Mouse (Mus musculus) kidney, embryonic 16.5 days (tissue): ENCODE results near the gene Csrp1. TPM values are rescaled to one million over a fixed set of nuclear protein-coding genes. Genes with fewer than 3 reads are reported as not detected.

Experiments
- ATAC-seq: fragments of 200-750 bp; cut with Nextera tagmentation; 2 replicates; pipeline ENCODE4 v1.8.0; 2017; ENCODE audit warnings: moderate TSS enrichment; ENCODE audit not compliant: low FRiP score, low TSS enrichment
- H3K27ac ChIP-seq: fragments of 300-500 bp; sonication (generic); 2 replicates; pipeline ENCODE4 v1.5.1; 2014; ENCODE audit warnings: low read length
- H3K27me3 ChIP-seq: fragments of 300-500 bp; sonication (generic); 2 replicates; pipeline ENCODE4 v1.6.1; 2014; ENCODE audit warnings: low read length, control low read depth, mixed read lengths; ENCODE audit not compliant: insufficient read depth
- H3K36me3 ChIP-seq: fragments of 300-500 bp; sonication (generic); 2 replicates; pipeline ENCODE4 v1.6.1; 2014; ENCODE audit warnings: low read length, control low read depth, mixed read lengths; ENCODE audit not compliant: insufficient read depth
- H3K4me1 ChIP-seq: fragments of 300-500 bp; sonication (generic); 2 replicates; pipeline ENCODE4 v1.6.1; 2014; ENCODE audit warnings: low read length, control low read depth, mixed read lengths; ENCODE audit not compliant: insufficient read depth
- H3K4me2 ChIP-seq: fragments of 300-500 bp; sonication (generic); replicated peaks from 2 replicates; pipeline ENCODE4 v1.6.1; 2014; ENCODE audit warnings: low read depth, low read length
- H3K4me3 ChIP-seq: fragments of 300-500 bp; sonication (generic); 2 replicates; pipeline ENCODE4 v1.5.1; 2014; ENCODE audit warnings: mild to moderate bottlenecking, low read length
- H3K9ac ChIP-seq: fragments of 300-500 bp; sonication (generic); replicated peaks from 2 replicates; pipeline ENCODE4 v1.6.1; 2014; ENCODE audit warnings: low read length
- H3K9me3 ChIP-seq: fragments of 300-500 bp; sonication (generic); 2 replicates; pipeline ENCODE4 v1.6.1; 2016; ENCODE audit warnings: low read length, control low read depth
- WGBS: fragments of 180-500 bp; shearing (Covaris S2); extraction: QIAGEN DNeasy Blood & Tissue Kit; methylation state at CpG from one replicate; pipeline ENCODE4 v1.1.7; 2014; 5-methylcytosine and 5-hydroxymethylcytosine counted together
- polyA plus RNA-seq: library from polyadenylated mRNA; unstranded; fragments of >200 nt; fragmentation: Nextera tagmentation; extraction: Ambion mirVana; gene quantifications from 2 replicates; pipeline ENCODE4 v1.2.1, GENCODE M21; 2015

Csrp1 gene
- polyA plus RNA-seq, 1 experiment from 2014 or later: 157 TPM

- Histone ChIP-seq H3K9me3 (peaks cover 4% of the 10 kb centered on the region; the same call in 1 of the 2 replicates), H3K9ac (no peak overlapping the region), H3K4me1 (peaks cover 26% of the 10 kb centered on the region), H3K36me3 (no peaks in the 10 kb centered on the region), H3K4me2 (no peak overlapping the region), H3K27ac (no peak overlapping the region), H3K4me3 (no peak overlapping the region), H3K27me3 (no peaks in the 10 kb centered on the region)
- WGBS: 63% methylated on average over 2 of the region's 2 CpGs
- no peak for ATAC-seq
These were observed 17.1 kb upstream of the Csrp1 start for GRCm38 (mm10) chr1:135702722-135703121.

- H3K9me3 ChIP-seq: peaks cover 4% of the 10 kb centered on the region; the same call in 1 of the 2 replicates
- no peaks in the 10 kb centered on the region for H3K27me3 ChIP-seq
- no peak overlapping the region for H3K9ac ChIP-seq
- no peaks in the 10 kb centered on the region for H3K36me3 ChIP-seq
- WGBS: 67% methylated on average over 3 of the region's 3 CpGs
- H3K4me1 ChIP-seq: peaks cover 10% of the 10 kb centered on the region
- no peak overlapping the region for H3K4me2 ChIP-seq
- H3K4me3 ChIP-seq: no peak overlapping the region
- ATAC-seq: no peak
- H3K27ac ChIP-seq: no peak overlapping the region
These were observed 15.5 kb upstream of the Csrp1 start for GRCm38 (mm10) chr1:135704317-135704821.

GRCm38 (mm10) chr1:135708369-135708768 lies 11.5 kb upstream of the Csrp1 start:
- Histone ChIP-seq H3K4me2 (peak overlapping the region; percentile 21; the same call in 1 of the 2 replicates), H3K9me3 (peaks cover 4% of the 10 kb centered on the region; the same call in 1 of the 2 replicates), H3K4me3 (no peak overlapping the region), H3K27ac (no peak overlapping the region), H3K36me3 (no peaks in the 10 kb centered on the region), H3K4me1 (no peaks in the 10 kb centered on the region), H3K9ac (no peak overlapping the region), H3K27me3 (no peaks in the 10 kb centered on the region)
- ATAC-seq: no peak
- WGBS: 54% methylated on average over 4 of the region's 4 CpGs

DNA sequence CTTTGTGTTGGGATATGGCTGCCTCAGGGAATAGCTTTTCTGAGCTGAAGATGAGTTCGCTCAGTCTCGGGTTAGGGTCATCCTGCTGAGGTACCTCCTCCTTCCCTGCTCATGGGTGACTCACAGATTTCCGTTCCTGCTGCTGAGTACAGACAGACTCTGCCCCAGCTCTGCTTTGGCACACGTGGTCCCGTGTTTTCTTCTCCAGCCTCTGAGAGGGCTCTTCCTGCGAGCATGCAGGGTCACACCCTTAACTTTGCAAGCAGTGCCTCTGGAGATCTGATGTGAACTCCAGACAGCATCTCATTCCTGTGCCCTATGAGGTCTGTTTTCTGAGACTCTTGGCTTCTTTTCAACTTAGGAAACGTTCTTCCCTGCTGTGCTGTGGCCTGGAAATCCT lies 8.7 kb upstream of the Csrp1 start:
- Histone ChIP-seq H3K27ac (no peak overlapping the region), H3K27me3 (no peaks in the 10 kb centered on the region), H3K4me1 (peaks cover 4% of the 10 kb centered on the region; the same call in 1 of the 2 replicates), H3K36me3 (no peaks in the 10 kb centered on the region), H3K4me2 (no peak overlapping the region), H3K9me3 (peaks cover 4% of the 10 kb centered on the region; the same call in 1 of the 2 replicates), H3K9ac (no peak overlapping the region), H3K4me3 (no peak overlapping the region)
- 29% methylated on average over 7 of the region's 7 CpGs for WGBS
- ATAC-seq: peak; percentile 70; the same call in 1 of the 2 replicates

- no peak for ATAC-seq
- H3K4me2 ChIP-seq: no peak overlapping the region
- H3K36me3 ChIP-seq: no peaks in the 10 kb centered on the region
- peaks cover 4% of the 10 kb centered on the region; the same call in 1 of the 2 replicates for H3K4me1 ChIP-seq
- WGBS: 86% methylated on average over 9 of the region's 9 CpGs
- H3K9ac ChIP-seq: no peak overlapping the region
- H3K27ac ChIP-seq: no peak overlapping the region
- no peaks in the 10 kb centered on the region for H3K27me3 ChIP-seq
- no peak overlapping the region for H3K4me3 ChIP-seq
- H3K9me3 ChIP-seq: no peaks in the 10 kb centered on the region
These were observed 5.6 kb upstream of the Csrp1 start for GRCm38 (mm10) chr1:135714028-135714815.

GRCm38 (mm10) chr1:135714901-135715609 lies 4.8 kb upstream of the Csrp1 start:
- no peak overlapping the region for H3K27ac ChIP-seq
- no peaks in the 10 kb centered on the region for H3K27me3 ChIP-seq
- ATAC-seq: no peak
- 75% methylated on average over 3 of the region's 3 CpGs for WGBS
- no peak overlapping the region for H3K4me2 ChIP-seq
- no peak overlapping the region for H3K9ac ChIP-seq
- no peak overlapping the region for H3K4me3 ChIP-seq
- H3K9me3 ChIP-seq: no peaks in the 10 kb centered on the region
- H3K4me1 ChIP-seq: peaks cover 7% of the 10 kb centered on the region
- H3K36me3 ChIP-seq: no peaks in the 10 kb centered on the region

- Histone ChIP-seq H3K27me3 (no peaks in the 10 kb centered on the region), H3K9ac (no peak overlapping the region; the same call in 1 of the 2 replicates), H3K4me3 (no peak overlapping the region), H3K4me2 (no peak overlapping the region; the same call in 1 of the 2 replicates), H3K36me3 (no peaks in the 10 kb centered on the region), H3K4me1 (peaks cover 5% of the 10 kb centered on the region), H3K9me3 (no peaks in the 10 kb centered on the region), H3K27ac (no peak overlapping the region)
- ATAC-seq: peak; percentile 65; the same call in 1 of the 2 replicates
- WGBS: 19% methylated on average over 9 of the region's 9 CpGs
These were observed 375 bp upstream of the Csrp1 start for GRCm38 (mm10) chr1:135719486-135719885.

DNA sequence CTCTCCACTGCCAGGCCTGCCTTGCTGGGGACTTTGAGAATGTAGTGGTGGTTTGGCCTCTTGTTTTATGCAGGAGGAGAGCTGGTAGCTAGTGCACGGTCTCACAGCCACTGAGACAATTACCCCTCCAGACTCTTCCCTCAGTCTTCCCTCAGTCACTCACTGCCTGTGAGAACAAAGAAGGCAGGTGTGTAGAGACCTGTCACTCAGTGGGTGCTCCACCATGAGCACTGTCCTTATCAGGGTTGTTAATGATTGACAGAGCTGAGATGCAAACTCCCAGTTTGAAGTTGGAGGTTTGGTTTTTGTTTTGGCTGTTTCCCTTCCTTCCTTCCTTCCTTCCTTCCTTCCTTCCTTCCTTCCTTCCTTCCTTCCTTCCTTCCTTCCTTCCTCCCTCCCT lies 3.2 kb downstream of the Csrp1 start:
- Histone ChIP-seq H3K27ac (no peak overlapping the region), H3K4me2 (no peak overlapping the region), H3K9ac (no peak overlapping the region), H3K4me1 (peaks cover 6% of the 10 kb centered on the region), H3K9me3 (no peaks in the 10 kb centered on the region), H3K27me3 (no peaks in the 10 kb centered on the region), H3K4me3 (no peak overlapping the region), H3K36me3 (no peaks in the 10 kb centered on the region)
- WGBS: 63% methylated on average over 1 of the region's 1 CpGs
- ATAC-seq: no peak

GRCm38 (mm10) chr1:135724134-135724533 lies 4.3 kb downstream of the Csrp1 start:
- H3K9me3 ChIP-seq: no peaks in the 10 kb centered on the region
- 64% methylated on average over 4 of the region's 4 CpGs for WGBS
- H3K4me3 ChIP-seq: no peak overlapping the region
- no peak overlapping the region for H3K4me2 ChIP-seq
- no peak overlapping the region for H3K9ac ChIP-seq
- H3K36me3 ChIP-seq: no peaks in the 10 kb centered on the region
- peaks cover 15% of the 10 kb centered on the region for H3K4me1 ChIP-seq
- H3K27ac ChIP-seq: no peak overlapping the region
- no peak for ATAC-seq
- H3K27me3 ChIP-seq: no peaks in the 10 kb centered on the region
